Mouse (Mus musculus) C2C12 (cell line): ENCODE measurements around the gene Epas1.

Source experiments
- CEBPB ChIP-seq: IDR thresholded peaks from one replicate; pipeline ENCODE4 v1.6.1; 2011; ENCODE audit warnings: low read depth, mild to moderate bottlenecking, control low read depth, moderate library complexity
- CTCF ChIP-seq: IDR thresholded peaks from one replicate; pipeline ENCODE4 v1.5.1; 2011; ENCODE audit not compliant: control insufficient read depth, insufficient read depth, insufficient read length
- FOSL1 ChIP-seq: IDR thresholded peaks from one replicate; pipeline ENCODE4 v1.8.0; 2011; ENCODE audit warnings: mild to moderate bottlenecking, low read length; ENCODE audit not compliant: poor library complexity, insufficient read depth, severe bottlenecking
- MAX ChIP-seq: IDR thresholded peaks from one replicate; pipeline ENCODE4 v1.6.1; 2011; ENCODE audit warnings: mild to moderate bottlenecking, control low read depth
- MYOD1 ChIP-seq: IDR thresholded peaks from one replicate; pipeline ENCODE4 v1.6.1; 2011; ENCODE audit warnings: low read depth; ENCODE audit not compliant: control insufficient read depth, insufficient read length
- MYOG ChIP-seq: IDR thresholded peaks from one replicate; pipeline ENCODE4 v1.6.1; 2011; ENCODE audit not compliant: control insufficient read depth, insufficient read length; ENCODE audit errors: extremely low read depth
- USF1 ChIP-seq: IDR thresholded peaks from one replicate; pipeline ENCODE4 v1.6.1; 2011; ENCODE audit warnings: low read depth, mild to moderate bottlenecking, control low read depth, moderate library complexity

GRCm38 (mm10) chr17:86801213-86801815, 47.8 kb downstream of the Epas1 start:
- TF ChIP-seq MYOG (no peak), CTCF (no peak), FOSL1 (no peak), USF1 (no peak), MAX (no peak), CEBPB (no peak), MYOD1 (no peak)
